Mouse (Mus musculus): ENCODE measurements at regions not wholly inside any gene's neighbourhood (a gene's known extent, or its start where the extent isn't known, plus 50 kb on each side); places are given as distances from the start of the nearest gene placed in this dataset.

GRCm38 (mm10) chr2:10785156-10785555 is 386.8 kb upstream of the Prkcq start:
- H3K9ac ChIP-seq (replicated peaks; ENCODE audit: low read length): no peak overlapping the region
- no peaks in the 10 kb centered on the region for H3K9me3 ChIP-seq (ENCODE audit: low read length)
- WGBS: 21% methylated on average over 2 of the region's 2 CpGs
- no peak overlapping the region for H3K4me3 ChIP-seq (ENCODE audit: low read length)
- H3K27me3 ChIP-seq (ENCODE audit: insufficient read depth, low read length): no peaks in the 10 kb centered on the region
- H3K4me2 ChIP-seq (replicated peaks; ENCODE audit: low read depth, low read length): no peak overlapping the region
- ATAC-seq (ENCODE audit: low FRiP score, low TSS enrichment): peak; percentile 51; the same call in 1 of the 2 replicates
- no peak overlapping the region for H3K27ac ChIP-seq (ENCODE audit: low read length)
- no peaks in the 10 kb centered on the region for H3K4me1 ChIP-seq (ENCODE audit: insufficient read depth, low read length)
- H3K36me3 ChIP-seq (ENCODE audit: insufficient read depth, low read length): no peaks in the 10 kb centered on the region

GRCm38 (mm10) chr2:10788509-10788908 is 383.4 kb upstream of the Prkcq start:
- no peaks in the 10 kb centered on the region for H3K27me3 ChIP-seq (ENCODE audit: insufficient read depth, low read length)
- no peak for ATAC-seq (ENCODE audit: low FRiP score, low TSS enrichment)
- H3K9me3 ChIP-seq (ENCODE audit: low read length): no peaks in the 10 kb centered on the region
- H3K4me2 ChIP-seq (replicated peaks; ENCODE audit: low read depth, low read length): no peak overlapping the region
- no peaks in the 10 kb centered on the region for H3K36me3 ChIP-seq (ENCODE audit: insufficient read depth, low read length)
- no peak overlapping the region for H3K4me3 ChIP-seq (ENCODE audit: low read length)
- no peak overlapping the region for H3K9ac ChIP-seq (replicated peaks; ENCODE audit: low read length)
- WGBS: 65% methylated on average over 1 of the region's 1 CpGs
- no peak overlapping the region for H3K27ac ChIP-seq (ENCODE audit: low read length)
- H3K4me1 ChIP-seq (ENCODE audit: insufficient read depth, low read length): no peaks in the 10 kb centered on the region

GRCm38 (mm10) chr2:10791233-10791632 is 380.7 kb upstream of the Prkcq start:
- no peak overlapping the region for H3K4me2 ChIP-seq (replicated peaks; ENCODE audit: low read depth, low read length)
- no peaks in the 10 kb centered on the region for H3K27me3 ChIP-seq (ENCODE audit: insufficient read depth, low read length)
- no peak for ATAC-seq (ENCODE audit: low FRiP score, low TSS enrichment)
- no peak overlapping the region for H3K9ac ChIP-seq (replicated peaks; ENCODE audit: low read length)
- H3K9me3 ChIP-seq (ENCODE audit: low read length): no peaks in the 10 kb centered on the region
- no peaks in the 10 kb centered on the region for H3K36me3 ChIP-seq (ENCODE audit: insufficient read depth, low read length)
- no peaks in the 10 kb centered on the region for H3K4me1 ChIP-seq (ENCODE audit: insufficient read depth, low read length)
- no peak overlapping the region for H3K27ac ChIP-seq (ENCODE audit: low read length)
- no peak overlapping the region for H3K4me3 ChIP-seq (ENCODE audit: low read length)

GRCm38 (mm10) chr2:10816374-10816773 is 355.5 kb upstream of the Prkcq start:
- Histone ChIP-seq H3K4me2 (replicated peaks; ENCODE audit: low read depth, low read length) (no peak overlapping the region), H3K4me1 (ENCODE audit: insufficient read depth, low read length) (no peaks in the 10 kb centered on the region), H3K4me3 (ENCODE audit: low read length) (no peak overlapping the region), H3K27ac (ENCODE audit: low read length) (no peak overlapping the region), H3K27me3 (ENCODE audit: insufficient read depth, low read length) (no peaks in the 10 kb centered on the region), H3K9me3 (ENCODE audit: low read length) (no peaks in the 10 kb centered on the region), H3K36me3 (ENCODE audit: insufficient read depth, low read length) (no peaks in the 10 kb centered on the region), H3K9ac (replicated peaks; ENCODE audit: low read length) (no peak overlapping the region)
- WGBS: 40% methylated on average over 2 of the region's 2 CpGs
- no peak for ATAC-seq (ENCODE audit: low FRiP score, low TSS enrichment)

GRCm38 (mm10) chr2:10825278-10826133 is 346.4 kb upstream of the Prkcq start:
- peak overlapping the region; percentile 61 for H3K9ac ChIP-seq (replicated peaks; ENCODE audit: low read length)
- H3K36me3 ChIP-seq (ENCODE audit: insufficient read depth, low read length): no peaks in the 10 kb centered on the region
- ATAC-seq (ENCODE audit: low FRiP score, low TSS enrichment): peak; percentile 81; the same call in 1 of the 2 replicates
- H3K9me3 ChIP-seq (ENCODE audit: low read length): no peaks in the 10 kb centered on the region
- no peaks in the 10 kb centered on the region for H3K4me1 ChIP-seq (ENCODE audit: insufficient read depth, low read length)
- H3K27me3 ChIP-seq (ENCODE audit: insufficient read depth, low read length): no peaks in the 10 kb centered on the region
- H3K4me2 ChIP-seq (replicated peaks; ENCODE audit: low read depth, low read length): peak overlapping the region; percentile 58
- H3K4me3 ChIP-seq (ENCODE audit: low read length): peak overlapping the region; percentile 51
- 30% methylated on average over 29 of the region's 29 CpGs for WGBS
- no peak overlapping the region for H3K27ac ChIP-seq (ENCODE audit: low read length)

- no peaks in the 10 kb centered on the region for H3K27me3 ChIP-seq (ENCODE audit: insufficient read depth, low read length)
- H3K4me2 ChIP-seq (replicated peaks; ENCODE audit: low read depth, low read length): peak overlapping the region; percentile 58
- WGBS: 77% methylated on average over 10 of the region's 10 CpGs
- no peaks in the 10 kb centered on the region for H3K36me3 ChIP-seq (ENCODE audit: insufficient read depth, low read length)
- no peak overlapping the region for H3K27ac ChIP-seq (ENCODE audit: low read length)
- no peak overlapping the region for H3K9ac ChIP-seq (replicated peaks; ENCODE audit: low read length)
- H3K9me3 ChIP-seq (ENCODE audit: low read length): no peaks in the 10 kb centered on the region
- H3K4me1 ChIP-seq (ENCODE audit: insufficient read depth, low read length): no peaks in the 10 kb centered on the region
- peak; percentile 57; the same call in 1 of the 2 replicates for ATAC-seq (ENCODE audit: low FRiP score, low TSS enrichment)
- H3K4me3 ChIP-seq (ENCODE audit: low read length): peak overlapping the region; percentile 51
Measured at GRCm38 (mm10) chr2:10826134-10826767, 345.7 kb upstream of the Prkcq start.

GRCm38 (mm10) chr2:10839976-10840375 is 331.9 kb upstream of the Prkcq start:
- Histone ChIP-seq H3K4me3 (ENCODE audit: low read length) (no peak overlapping the region), H3K27ac (ENCODE audit: low read length) (no peak overlapping the region), H3K9ac (replicated peaks; ENCODE audit: low read length) (no peak overlapping the region), H3K4me1 (ENCODE audit: insufficient read depth, low read length) (no peaks in the 10 kb centered on the region), H3K36me3 (ENCODE audit: insufficient read depth, low read length) (no peaks in the 10 kb centered on the region), H3K27me3 (ENCODE audit: insufficient read depth, low read length) (no peaks in the 10 kb centered on the region), H3K9me3 (ENCODE audit: low read length) (no peaks in the 10 kb centered on the region), H3K4me2 (replicated peaks; ENCODE audit: low read depth, low read length) (no peak overlapping the region)
- WGBS: 44% methylated on average over 5 of the region's 5 CpGs
- no peak for ATAC-seq (ENCODE audit: low FRiP score, low TSS enrichment)

- H3K9me3 ChIP-seq (ENCODE audit: low read length): no peaks in the 10 kb centered on the region
- no peaks in the 10 kb centered on the region for H3K27me3 ChIP-seq (ENCODE audit: insufficient read depth, low read length)
- no peak overlapping the region for H3K4me3 ChIP-seq (ENCODE audit: low read length)
- no peak overlapping the region for H3K27ac ChIP-seq (ENCODE audit: low read length)
- H3K9ac ChIP-seq (replicated peaks; ENCODE audit: low read length): no peak overlapping the region
- no peak overlapping the region for H3K4me2 ChIP-seq (replicated peaks; ENCODE audit: low read depth, low read length)
- ATAC-seq (ENCODE audit: low FRiP score, low TSS enrichment): no peak
- WGBS: 82% methylated on average over 8 of the region's 8 CpGs
- H3K4me1 ChIP-seq (ENCODE audit: insufficient read depth, low read length): no peaks in the 10 kb centered on the region
- H3K36me3 ChIP-seq (ENCODE audit: insufficient read depth, low read length): no peaks in the 10 kb centered on the region
Measured at GRCm38 (mm10) chr2:10861654-10862292, 310.1 kb upstream of the Prkcq start.

GRCm38 (mm10) chr2:10864451-10864850 is 307.5 kb upstream of the Prkcq start:
- no peak for ATAC-seq (ENCODE audit: low FRiP score, low TSS enrichment)
- Histone ChIP-seq H3K27ac (ENCODE audit: low read length) (no peak overlapping the region), H3K9me3 (ENCODE audit: low read length) (no peaks in the 10 kb centered on the region), H3K4me3 (ENCODE audit: low read length) (no peak overlapping the region), H3K36me3 (ENCODE audit: insufficient read depth, low read length) (no peaks in the 10 kb centered on the region), H3K4me1 (ENCODE audit: insufficient read depth, low read length) (no peaks in the 10 kb centered on the region), H3K9ac (replicated peaks; ENCODE audit: low read length) (no peak overlapping the region), H3K4me2 (replicated peaks; ENCODE audit: low read depth, low read length) (no peak overlapping the region), H3K27me3 (ENCODE audit: insufficient read depth, low read length) (no peaks in the 10 kb centered on the region)
- 97% methylated on average over 2 of the region's 2 CpGs for WGBS

- Histone ChIP-seq H3K4me3 (ENCODE audit: low read length) (no peak overlapping the region), H3K36me3 (ENCODE audit: insufficient read depth, low read length) (no peaks in the 10 kb centered on the region), H3K4me1 (ENCODE audit: insufficient read depth, low read length) (no peaks in the 10 kb centered on the region), H3K9ac (replicated peaks; ENCODE audit: low read length) (no peak overlapping the region), H3K27ac (ENCODE audit: low read length) (no peak overlapping the region), H3K4me2 (replicated peaks; ENCODE audit: low read depth, low read length) (no peak overlapping the region), H3K27me3 (ENCODE audit: insufficient read depth, low read length) (no peaks in the 10 kb centered on the region), H3K9me3 (ENCODE audit: low read length) (no peaks in the 10 kb centered on the region)
- 84% methylated on average over 4 of the region's 4 CpGs for WGBS
- ATAC-seq (ENCODE audit: low FRiP score, low TSS enrichment): no peak
Measured at GRCm38 (mm10) chr2:10874303-10874702, 297.6 kb upstream of the Prkcq start.

Measured in kidney, embryonic 16.5 days (tissue).